ENCODE assay signal across 30 mouse cellular contexts in genomic region chr9:74604415-74604814, GRCm38 (mm10).
"Had no signal": no experiment of that assay in that cellular context is flagged by ENCODE, and none has a peak within 500 bp of the region (broad histone marks: within the 10 kb centered on the region; RNA-seq: fewer than 3 reads in every experiment).

No protein-coding gene starts in this region.

- H3K27ac ChIP-seq: left cerebral cortex, adult 2 months; limb, embryonic 10.5 days; limb, embryonic 12.5 days; limb, embryonic 13.5 days; limb, embryonic 15.5 days; liver, embryonic 12.5 days; liver, embryonic 13.5 days; liver, embryonic 14.5 days; liver, embryonic 15.5 days; lung, embryonic 15.5 days; macrophage; midbrain, embryonic 10.5 days; midbrain, embryonic 12.5 days; midbrain, embryonic 13.5 days; midbrain, embryonic 15.5 days; neural tube, embryonic 12.5 days had no signal

- H3K4me2 ChIP-seq: limb, embryonic 12.5 days; limb, embryonic 13.5 days; limb, embryonic 15.5 days; liver, embryonic 12.5 days; liver, embryonic 13.5 days; liver, embryonic 15.5 days; lung, embryonic 14.5 days; lung, embryonic 15.5 days; midbrain, embryonic 11.5 days; midbrain, embryonic 12.5 days; midbrain, embryonic 13.5 days; midbrain, embryonic 15.5 days; neural tube, embryonic 12.5 days had no signal

- H3K9me3 ChIP-seq: limb, embryonic 10.5 days; limb, embryonic 12.5 days; limb, embryonic 13.5 days; limb, embryonic 15.5 days; liver, embryonic 13.5 days; liver, embryonic 15.5 days; lung, embryonic 15.5 days; midbrain, embryonic 10.5 days; midbrain, embryonic 12.5 days; midbrain, embryonic 13.5 days; midbrain, embryonic 15.5 days; neural tube, embryonic 12.5 days had no signal

- H3K36me3 ChIP-seq: limb, embryonic 10.5 days; limb, embryonic 12.5 days; limb, embryonic 13.5 days; limb, embryonic 15.5 days; liver, embryonic 12.5 days; liver, embryonic 13.5 days; liver, embryonic 15.5 days; lung, embryonic 15.5 days; midbrain, embryonic 10.5 days; midbrain, embryonic 12.5 days; midbrain, embryonic 13.5 days; midbrain, embryonic 15.5 days; neural tube, embryonic 12.5 days had no signal

- H3K9ac ChIP-seq: limb, embryonic 12.5 days; limb, embryonic 13.5 days; limb, embryonic 15.5 days; liver, embryonic 12.5 days; liver, embryonic 13.5 days; liver, embryonic 14.5 days; liver, embryonic 15.5 days; lung, embryonic 14.5 days; lung, embryonic 15.5 days; midbrain, embryonic 12.5 days; midbrain, embryonic 13.5 days; midbrain, embryonic 15.5 days; neural tube, embryonic 12.5 days had no signal

- H3K27me3 ChIP-seq: limb, embryonic 12.5 days; limb, embryonic 13.5 days; limb, embryonic 15.5 days; liver, embryonic 12.5 days; liver, embryonic 13.5 days; liver, embryonic 15.5 days; lung, embryonic 15.5 days; megakaryocyte, embryonic 14.5 days; midbrain, embryonic 12.5 days; midbrain, embryonic 13.5 days; midbrain, embryonic 15.5 days; neural tube, embryonic 12.5 days had no signal

- DNase-seq: left cerebral cortex, postnatal 4 days; liver, embryonic 13.5 days; lung, adult 18-20 months; lung, adult 2 months; lung, embryonic 14.5 days; lung, postnatal 10 days; lung, postnatal 14 days; lung, postnatal 36 days; lung, postnatal 4 days; midbrain, embryonic 14.5 days had no signal

- H3K4me1 ChIP-seq: limb, embryonic 10.5 days; limb, embryonic 12.5 days; limb, embryonic 13.5 days; limb, embryonic 15.5 days; liver, embryonic 12.5 days; liver, embryonic 13.5 days; liver, embryonic 15.5 days; lung, embryonic 15.5 days; megakaryocyte, embryonic 14.5 days; midbrain, embryonic 10.5 days; midbrain, embryonic 12.5 days; midbrain, embryonic 13.5 days; midbrain, embryonic 15.5 days; neural tube, embryonic 12.5 days had no signal

- ATAC-seq: liver, embryonic 12.5 days; lung, postnatal 0 days; midbrain, embryonic 13.5 days; midbrain, embryonic 15.5 days; midbrain, embryonic 16.5 days had no signal

- H3K4me3 ChIP-seq: left cerebral cortex, adult 2 months; limb, embryonic 10.5 days; limb, embryonic 12.5 days; limb, embryonic 13.5 days; limb, embryonic 15.5 days; liver, embryonic 12.5 days; liver, embryonic 13.5 days; liver, embryonic 15.5 days; lung, embryonic 15.5 days; megakaryocyte, embryonic 14.5 days; midbrain, embryonic 10.5 days; midbrain, embryonic 12.5 days; midbrain, embryonic 13.5 days; midbrain, embryonic 15.5 days; myocyte; neural tube, embryonic 12.5 days had no signal
